Mouse (Mus musculus) kidney, embryonic 16.5 days (tissue): ENCODE data around the gene Nr4a1. TPM values are rescaled to one million over a fixed set of nuclear protein-coding genes. Genes with fewer than 3 reads are reported as not detected.
A peak's percentile ranks its signal among the peaks of the same experiment; 100 is the strongest.

ENCODE experiments used
- ATAC-seq: fragments of 200-750 bp; cut with Nextera tagmentation; 2 replicates; pipeline ENCODE4 v1.8.0; 2017; ENCODE audit warnings: moderate TSS enrichment; ENCODE audit not compliant: low FRiP score, low TSS enrichment
- H3K27ac ChIP-seq: fragments of 300-500 bp; sonication (generic); 2 replicates; pipeline ENCODE4 v1.5.1; 2014; ENCODE audit warnings: low read length
- H3K27me3 ChIP-seq: fragments of 300-500 bp; sonication (generic); 2 replicates; pipeline ENCODE4 v1.6.1; 2014; ENCODE audit warnings: low read length, control low read depth, mixed read lengths; ENCODE audit not compliant: insufficient read depth
- H3K36me3 ChIP-seq: fragments of 300-500 bp; sonication (generic); 2 replicates; pipeline ENCODE4 v1.6.1; 2014; ENCODE audit warnings: low read length, control low read depth, mixed read lengths; ENCODE audit not compliant: insufficient read depth
- H3K4me1 ChIP-seq: fragments of 300-500 bp; sonication (generic); 2 replicates; pipeline ENCODE4 v1.6.1; 2014; ENCODE audit warnings: low read length, control low read depth, mixed read lengths; ENCODE audit not compliant: insufficient read depth
- H3K4me2 ChIP-seq: fragments of 300-500 bp; sonication (generic); replicated peaks from 2 replicates; pipeline ENCODE4 v1.6.1; 2014; ENCODE audit warnings: low read depth, low read length
- H3K4me3 ChIP-seq: fragments of 300-500 bp; sonication (generic); 2 replicates; pipeline ENCODE4 v1.5.1; 2014; ENCODE audit warnings: mild to moderate bottlenecking, low read length
- H3K9ac ChIP-seq: fragments of 300-500 bp; sonication (generic); replicated peaks from 2 replicates; pipeline ENCODE4 v1.6.1; 2014; ENCODE audit warnings: low read length
- H3K9me3 ChIP-seq: fragments of 300-500 bp; sonication (generic); 2 replicates; pipeline ENCODE4 v1.6.1; 2016; ENCODE audit warnings: low read length, control low read depth
- WGBS: fragments of 180-500 bp; shearing (Covaris S2); extraction: QIAGEN DNeasy Blood & Tissue Kit; methylation state at CpG from one replicate; pipeline ENCODE4 v1.1.7; 2014; 5-methylcytosine and 5-hydroxymethylcytosine counted together
- polyA plus RNA-seq: library from polyadenylated mRNA; unstranded; fragments of >200 nt; fragmentation: Nextera tagmentation; extraction: Ambion mirVana; gene quantifications from 2 replicates; pipeline ENCODE4 v1.2.1, GENCODE M21; 2015

Gene Nr4a1
- polyA plus RNA-seq, 1 experiment from 2014 or later: 11.9 TPM

DNA sequence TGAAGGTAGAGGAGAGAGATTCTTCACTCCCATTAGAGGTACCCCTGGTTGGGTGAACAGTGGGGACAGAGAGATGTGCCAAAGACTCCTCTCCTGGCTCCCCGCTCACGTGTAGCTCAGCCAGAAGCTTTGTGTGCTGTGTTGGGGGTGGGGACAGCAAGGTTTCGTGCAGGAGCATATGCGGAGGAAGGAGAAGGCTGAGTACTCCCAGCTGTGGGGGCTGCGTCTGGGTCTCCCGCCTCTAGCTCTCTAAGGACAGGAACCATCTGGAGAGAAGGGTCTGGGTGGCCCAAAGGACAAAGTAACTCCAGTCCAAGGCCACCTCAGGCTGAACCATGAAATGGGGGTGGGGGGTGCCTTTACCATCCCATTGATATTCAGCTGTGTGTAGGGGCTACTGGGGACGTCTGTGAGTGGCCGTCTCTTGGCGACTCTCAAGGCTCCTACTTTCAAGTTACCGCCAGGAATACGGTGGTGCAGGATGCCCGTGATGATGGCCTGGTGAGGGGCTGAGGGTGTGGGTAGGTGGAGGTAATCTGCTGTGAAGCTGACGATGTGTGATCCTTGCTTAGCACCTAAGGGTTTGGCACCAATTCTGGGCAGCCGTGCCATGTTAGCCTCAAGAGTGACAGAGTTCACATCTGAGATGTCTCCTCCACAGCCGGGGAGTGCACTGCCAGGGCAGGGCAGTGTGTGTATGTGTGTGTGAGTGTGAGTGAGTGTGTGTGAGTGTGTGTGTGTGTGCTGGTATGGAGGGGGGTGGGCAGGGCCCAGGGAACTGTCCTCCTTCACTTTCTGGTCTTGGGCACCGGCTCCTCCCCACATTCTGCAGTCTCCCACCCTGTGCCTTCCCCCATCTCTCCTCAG lies 40.2 kb downstream of the Nr4a1 start:
- no peaks in the 10 kb centered on the region for H3K9me3 ChIP-seq
- H3K4me1 ChIP-seq: peaks cover 38% of the 10 kb centered on the region
- H3K36me3 ChIP-seq: peaks cover 29% of the 10 kb centered on the region
- H3K4me2 ChIP-seq: peak overlapping the region; percentile 55
- 21% methylated on average over 16 of the region's 16 CpGs for WGBS
- peak; percentile 86 for ATAC-seq
- peak overlapping the region; percentile 69 for H3K9ac ChIP-seq
- peak overlapping the region; percentile 91 for H3K27ac ChIP-seq
- peak overlapping the region; percentile 40 for H3K4me3 ChIP-seq
- H3K27me3 ChIP-seq: no peaks in the 10 kb centered on the region

DNA sequence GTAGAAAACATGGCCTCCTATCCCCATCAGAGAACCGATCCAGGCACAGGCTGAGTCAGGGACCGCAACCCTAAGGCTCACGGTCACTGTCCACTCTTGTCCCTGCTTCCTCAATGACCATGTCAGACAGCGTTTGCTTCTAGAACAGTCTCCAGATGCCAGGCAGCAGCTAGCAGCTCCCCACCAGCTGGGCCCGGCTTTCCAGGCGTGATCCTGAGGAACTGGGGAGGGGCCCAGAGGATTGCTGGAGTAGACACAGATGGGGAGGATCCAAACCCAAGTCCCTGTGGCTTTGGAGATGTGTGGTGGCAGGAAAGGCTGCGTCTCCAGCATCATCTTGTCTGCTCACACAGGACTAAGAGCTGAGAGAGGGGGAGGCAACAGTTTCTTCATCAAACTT lies 41.0 kb downstream of the Nr4a1 start:
- 0 out of 2 replicates have a peak, but pooled peaks have one; percentile 5 for ATAC-seq
- WGBS: 53% methylated on average over 7 of the region's 7 CpGs
- Histone ChIP-seq H3K36me3 (peaks cover 21% of the 10 kb centered on the region), H3K4me2 (peak overlapping the region; percentile 55), H3K9me3 (no peaks in the 10 kb centered on the region), H3K27me3 (no peaks in the 10 kb centered on the region), H3K9ac (peak overlapping the region; percentile 69; the same call in 1 of the 2 replicates), H3K4me1 (peaks cover 38% of the 10 kb centered on the region), H3K27ac (peak overlapping the region; percentile 91), H3K4me3 (peak overlapping the region; percentile 40)

DNA sequence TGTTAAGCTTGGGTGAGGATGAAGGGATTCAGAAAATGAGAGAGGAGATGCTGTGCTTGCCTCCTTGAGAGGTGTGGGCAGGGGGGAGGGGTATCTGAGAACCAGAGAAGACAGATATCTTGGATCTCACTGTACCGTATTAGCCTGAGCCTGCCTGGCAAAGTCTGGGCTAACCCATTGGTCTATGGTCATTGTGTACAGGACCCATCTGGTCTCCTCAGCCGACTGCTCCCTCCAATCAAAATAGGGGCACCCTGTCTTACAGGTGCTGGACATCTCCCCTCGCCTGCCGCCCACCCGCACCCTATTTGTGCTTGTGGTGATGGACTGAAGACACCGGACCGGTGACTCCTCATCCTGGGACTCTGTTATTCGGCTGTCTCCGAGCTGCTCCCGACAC lies 41.5 kb downstream of the Nr4a1 start:
- Histone ChIP-seq H3K27ac (peak overlapping the region; percentile 91), H3K4me2 (0 out of 2 replicates have a peak overlapping the region, but pooled peaks have one; percentile 55), H3K9me3 (no peaks in the 10 kb centered on the region), H3K4me1 (peaks cover 38% of the 10 kb centered on the region), H3K9ac (no peak overlapping the region), H3K36me3 (peaks cover 16% of the 10 kb centered on the region), H3K4me3 (no peak overlapping the region), H3K27me3 (no peaks in the 10 kb centered on the region)
- WGBS: 87% methylated on average over 10 of the region's 10 CpGs
- no peak for ATAC-seq

DNA sequence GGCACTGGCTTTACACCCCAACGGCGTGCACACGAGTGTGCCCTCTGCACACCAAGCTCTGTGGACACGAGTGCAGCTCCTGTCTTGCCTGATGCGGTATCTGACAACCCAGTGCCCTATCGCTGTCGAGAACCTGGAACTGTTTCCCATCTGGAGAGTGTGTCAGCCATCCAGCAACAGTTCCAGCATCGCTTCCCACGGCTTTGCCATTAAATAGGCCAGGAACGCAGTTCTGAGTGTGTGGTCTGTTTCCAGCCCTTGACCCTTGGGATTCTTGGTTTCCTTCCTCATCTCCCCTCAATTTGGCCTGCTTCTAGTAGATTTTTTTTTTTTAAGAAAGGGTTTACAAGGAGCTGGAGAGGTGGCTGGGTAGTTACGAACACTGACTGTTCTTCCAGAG lies 42.0 kb downstream of the Nr4a1 start:
- Histone ChIP-seq H3K9me3 (no peaks in the 10 kb centered on the region), H3K36me3 (peaks cover 11% of the 10 kb centered on the region; the same call in 1 of the 2 replicates), H3K9ac (no peak overlapping the region), H3K27me3 (no peaks in the 10 kb centered on the region), H3K4me3 (no peak overlapping the region), H3K4me2 (no peak overlapping the region), H3K4me1 (peaks cover 38% of the 10 kb centered on the region), H3K27ac (peak overlapping the region; percentile 91; the same call in 1 of the 2 replicates)
- ATAC-seq: no peak
- WGBS: 76% methylated on average over 11 of the region's 11 CpGs

DNA sequence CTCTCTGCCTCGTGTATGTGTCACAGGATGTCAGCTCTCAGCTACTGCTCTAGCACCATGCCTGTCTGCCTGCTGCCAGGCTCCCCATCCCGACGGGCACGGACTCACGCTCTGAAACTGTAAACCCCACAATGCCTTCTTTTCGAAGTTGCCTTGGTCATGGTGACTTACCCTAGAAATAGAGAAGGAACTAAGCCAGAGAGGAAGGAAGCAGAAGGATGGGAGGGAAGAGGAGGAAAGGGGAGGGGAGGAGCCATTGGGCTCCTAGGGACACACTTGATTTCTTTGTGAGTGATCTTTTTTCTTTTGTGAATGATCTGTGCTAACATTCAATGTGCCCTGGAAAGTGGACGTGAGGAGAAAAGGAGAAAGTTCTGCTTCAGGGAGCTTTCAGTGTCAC lies 43.9 kb downstream of the Nr4a1 start:
- Histone ChIP-seq H3K27me3 (no peaks in the 10 kb centered on the region), H3K27ac (no peak overlapping the region), H3K9ac (no peak overlapping the region), H3K4me3 (no peak overlapping the region), H3K36me3 (0 out of 2 replicates have a peak, but pooled peaks cover 2% of the 10 kb centered on the region), H3K4me2 (peak overlapping the region; percentile 8; the same call in 1 of the 2 replicates), H3K9me3 (no peaks in the 10 kb centered on the region), H3K4me1 (peaks cover 35% of the 10 kb centered on the region)
- no peak for ATAC-seq
- 30% methylated on average over 7 of the region's 7 CpGs for WGBS

DNA sequence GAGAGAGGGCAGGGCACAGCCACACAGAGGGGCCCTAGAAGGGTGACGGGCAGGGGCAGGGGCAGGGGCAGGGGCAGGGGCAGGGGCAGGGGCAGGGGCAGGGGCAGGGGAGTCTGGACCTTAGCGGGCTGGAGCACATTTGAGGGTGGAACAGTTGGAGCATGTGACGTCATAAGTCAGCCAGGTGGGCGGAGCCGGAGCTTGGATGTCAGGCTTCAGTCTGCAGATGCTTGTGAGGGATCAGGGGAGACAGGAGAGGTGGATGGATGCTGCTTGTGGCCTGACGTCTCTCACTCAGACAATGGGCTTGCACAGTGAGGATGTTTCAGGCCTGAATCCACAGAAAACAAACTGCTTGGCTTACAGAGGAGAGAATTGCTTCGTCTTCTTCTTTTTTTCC lies 44.5 kb downstream of the Nr4a1 start:
- no peak overlapping the region; the same call in 1 of the 2 replicates for H3K9ac ChIP-seq
- WGBS: 19% methylated on average over 7 of the region's 7 CpGs
- no peaks in the 10 kb centered on the region for H3K9me3 ChIP-seq
- H3K4me2 ChIP-seq: peak overlapping the region; percentile 8; the same call in 1 of the 2 replicates
- H3K36me3 ChIP-seq: 0 out of 2 replicates have a peak, but pooled peaks cover 2% of the 10 kb centered on the region
- ATAC-seq: no peak
- peaks cover 30% of the 10 kb centered on the region for H3K4me1 ChIP-seq
- no peak overlapping the region for H3K27ac ChIP-seq
- H3K27me3 ChIP-seq: no peaks in the 10 kb centered on the region
- no peak overlapping the region for H3K4me3 ChIP-seq

DNA sequence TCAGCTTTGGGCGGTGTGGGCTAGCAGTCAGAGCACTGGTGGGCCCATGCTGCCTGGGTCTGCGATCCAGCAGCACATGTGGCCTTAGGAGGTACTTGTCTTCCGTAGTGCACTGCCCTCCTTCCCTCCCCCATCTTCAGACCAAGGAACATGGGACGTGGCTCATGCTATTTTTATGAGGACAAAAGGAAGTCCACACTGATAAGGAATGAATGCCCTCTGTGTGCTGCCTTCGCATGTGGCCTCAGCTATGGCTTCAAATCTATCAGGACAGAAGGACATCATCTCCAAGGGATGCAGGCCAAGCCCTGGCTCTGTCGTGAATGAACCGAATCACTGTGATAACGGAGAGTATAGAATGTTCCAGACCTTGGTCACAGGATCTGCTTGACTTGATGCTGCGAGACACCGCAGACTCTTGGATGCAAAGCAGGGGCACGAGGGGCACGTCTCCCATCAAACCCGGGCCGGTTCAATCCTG lies 45.5 kb downstream of the Nr4a1 start:
- no peak overlapping the region for H3K4me2 ChIP-seq
- H3K9ac ChIP-seq: no peak overlapping the region

DNA sequence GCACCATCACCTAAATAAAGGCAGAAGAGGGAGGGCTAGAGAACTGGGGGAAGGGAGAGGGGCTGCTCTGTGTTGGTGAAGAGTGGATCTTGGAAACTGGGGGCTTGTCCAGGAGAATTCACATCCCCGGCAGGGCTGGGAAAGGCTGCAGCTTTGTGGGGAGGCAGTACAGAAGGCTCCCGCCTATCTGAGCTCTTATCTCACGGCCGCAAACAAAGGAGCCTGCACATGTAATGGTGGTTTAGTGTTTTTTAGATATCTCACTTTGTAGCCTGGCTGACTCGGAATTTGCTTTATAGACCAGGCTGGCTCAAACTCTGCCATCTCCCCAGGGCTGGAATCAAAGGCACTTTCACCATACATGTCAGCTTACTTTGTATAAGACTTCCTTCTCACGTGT lies 46.1 kb downstream of the Nr4a1 start:
- Histone ChIP-seq H3K4me2 (no peak overlapping the region), H3K9me3 (no peaks in the 10 kb centered on the region), H3K36me3 (0 out of 2 replicates have a peak, but pooled peaks cover 2% of the 10 kb centered on the region), H3K4me1 (peaks cover 19% of the 10 kb centered on the region), H3K9ac (no peak overlapping the region), H3K4me3 (no peak overlapping the region), H3K27ac (no peak overlapping the region), H3K27me3 (no peaks in the 10 kb centered on the region)
- ATAC-seq: no peak
- 73% methylated on average over 6 of the region's 6 CpGs for WGBS

More for the DNA sequence above, 45.5 kb downstream of the Nr4a1 start:
- Histone ChIP-seq H3K4me1 (peaks cover 25% of the 10 kb centered on the region), H3K27ac (no peak overlapping the region), H3K4me3 (no peak overlapping the region), H3K36me3 (0 out of 2 replicates have a peak, but pooled peaks cover 2% of the 10 kb centered on the region), H3K9me3 (no peaks in the 10 kb centered on the region), H3K27me3 (no peaks in the 10 kb centered on the region)
- ATAC-seq: no peak
- WGBS: 76% methylated on average over 14 of the region's 14 CpGs

DNA sequence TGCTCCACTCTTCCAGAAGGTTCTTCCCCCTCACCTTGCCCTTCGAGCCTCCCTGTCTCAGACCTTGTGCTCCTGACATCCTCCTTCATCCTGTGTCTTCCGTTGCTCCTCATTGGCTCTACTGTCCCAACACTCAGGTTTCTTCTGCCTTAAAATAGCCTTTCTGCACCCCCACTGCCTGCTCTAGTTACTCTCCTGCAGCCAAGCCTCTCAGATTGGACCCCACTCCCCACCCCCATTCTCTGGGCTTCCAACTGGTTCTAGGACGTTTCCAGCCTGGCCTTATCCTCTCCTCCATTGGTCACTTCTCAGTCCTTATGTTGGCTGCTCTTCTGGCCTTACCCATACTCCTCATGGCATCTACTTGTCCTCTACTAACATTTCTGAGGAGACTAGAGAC lies 48.1 kb downstream of the Nr4a1 start:
- Histone ChIP-seq H3K4me1 (peaks cover 10% of the 10 kb centered on the region), H3K27me3 (no peaks in the 10 kb centered on the region), H3K9ac (no peak overlapping the region), H3K4me2 (no peak overlapping the region), H3K9me3 (no peaks in the 10 kb centered on the region), H3K4me3 (no peak overlapping the region), H3K36me3 (no peaks in the 10 kb centered on the region), H3K27ac (no peak overlapping the region)
- no peak for ATAC-seq
- WGBS: 78% methylated on average over 3 of the region's 3 CpGs

DNA sequence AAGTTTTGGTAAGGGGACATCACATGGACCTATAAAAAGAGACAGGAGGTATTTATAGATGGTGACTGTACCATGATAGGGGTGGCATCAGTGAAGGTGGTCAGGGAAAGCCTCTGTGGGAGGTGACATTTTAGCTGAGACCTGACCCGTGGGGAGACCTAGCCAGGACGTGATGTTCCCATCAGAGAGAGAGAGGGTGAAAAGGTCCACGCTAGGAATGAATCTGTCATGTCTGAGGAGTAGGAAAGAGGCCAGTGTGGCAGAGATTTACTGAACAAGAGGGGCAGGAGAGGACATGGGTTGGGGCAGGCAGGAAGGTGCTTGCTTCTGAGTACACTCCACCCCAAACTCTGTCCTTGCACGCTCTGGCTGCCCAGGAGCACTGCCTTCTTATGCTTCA lies 49.8 kb downstream of the Nr4a1 start:
- H3K27me3 ChIP-seq: no peaks in the 10 kb centered on the region
- H3K4me1 ChIP-seq: peaks cover 2% of the 10 kb centered on the region; the same call in 1 of the 2 replicates
- H3K9me3 ChIP-seq: no peaks in the 10 kb centered on the region
- no peaks in the 10 kb centered on the region for H3K36me3 ChIP-seq
- no peak overlapping the region for H3K4me2 ChIP-seq
- 58% methylated on average over 4 of the region's 4 CpGs for WGBS
- H3K9ac ChIP-seq: no peak overlapping the region
- H3K4me3 ChIP-seq: no peak overlapping the region
- no peak overlapping the region for H3K27ac ChIP-seq
- ATAC-seq: no peak
